Mouse (Mus musculus): ENCODE measurements around the gene Fryl. TPM values are rescaled to one million over a fixed set of nuclear protein-coding genes. Genes with fewer than 3 reads are reported as not detected.

Fryl gene
- total RNA-seq, 1 experiment from 2014 or later, result 52.3 TPM

- DNase-seq, result no peak
Measured at GRCm38 (mm10) chr5:73156226-73156926, 100.0 kb downstream of the Fryl start.

- DNase-seq, result no peak
Measured at GRCm38 (mm10) chr5:73153802-73154465, 102.5 kb downstream of the Fryl start.

- no peak for DNase-seq
Measured at GRCm38 (mm10) chr5:73152206-73152605, 104.2 kb downstream of the Fryl start.

- no peak for DNase-seq
Measured at GRCm38 (mm10) chr5:73150877-73151445, 105.5 kb downstream of the Fryl start.

GRCm38 (mm10) chr5:73144987-73145386 is 111.4 kb downstream of the Fryl start:
- no peak for DNase-seq

- DNase-seq, result no peak
Measured at GRCm38 (mm10) chr5:73141712-73142111, 114.7 kb downstream of the Fryl start.

GRCm38 (mm10) chr5:73141161-73141560 is 115.3 kb downstream of the Fryl start:
- no peak for DNase-seq

- no peak for DNase-seq
Measured at GRCm38 (mm10) chr5:73137561-73137960, 118.9 kb downstream of the Fryl start.

- no peak for DNase-seq
Measured at GRCm38 (mm10) chr5:73135959-73136358, 120.5 kb downstream of the Fryl start.

GRCm38 (mm10) chr5:73135131-73135530 is 121.3 kb downstream of the Fryl start:
- DNase-seq, result no peak

GRCm38 (mm10) chr5:73133833-73134185 is 122.6 kb downstream of the Fryl start:
- no peak for DNase-seq

GRCm38 (mm10) chr5:73132998-73133832 is 123.2 kb downstream of the Fryl start:
- no peak for DNase-seq

- peak; percentile 58 for DNase-seq
Measured at GRCm38 (mm10) chr5:73130984-73131383, 125.4 kb downstream of the Fryl start.

- no peak for DNase-seq
Measured at GRCm38 (mm10) chr5:73129871-73130270, 126.5 kb downstream of the Fryl start.

GRCm38 (mm10) chr5:73119969-73120725 is 136.3 kb downstream of the Fryl start:
- DNase-seq, result no peak

- no peak for DNase-seq
Measured at GRCm38 (mm10) chr5:73119524-73119923, 136.9 kb downstream of the Fryl start.

GRCm38 (mm10) chr5:73118786-73119185 is 137.6 kb downstream of the Fryl start:
- no peak for DNase-seq

- no peak for DNase-seq
Measured at GRCm38 (mm10) chr5:73114878-73115277, 141.5 kb downstream of the Fryl start.

GRCm38 (mm10) chr5:73112331-73112730 is 144.1 kb downstream of the Fryl start:
- no peak for DNase-seq

GRCm38 (mm10) chr5:73103657-73104056 is 152.8 kb downstream of the Fryl start:
- DNase-seq, result no peak

GRCm38 (mm10) chr5:73102342-73102989 is 154.0 kb downstream of the Fryl start:
- no peak for DNase-seq
